Mouse (Mus musculus): Measurements from ENCODE around the gene Cds2. TPM values are rescaled to one million over a fixed set of nuclear protein-coding genes. Genes with fewer than 3 reads are reported as not detected.

The Cds2 gene
- polyA plus RNA-seq, 1 experiment, result 11.9 TPM

DNA sequence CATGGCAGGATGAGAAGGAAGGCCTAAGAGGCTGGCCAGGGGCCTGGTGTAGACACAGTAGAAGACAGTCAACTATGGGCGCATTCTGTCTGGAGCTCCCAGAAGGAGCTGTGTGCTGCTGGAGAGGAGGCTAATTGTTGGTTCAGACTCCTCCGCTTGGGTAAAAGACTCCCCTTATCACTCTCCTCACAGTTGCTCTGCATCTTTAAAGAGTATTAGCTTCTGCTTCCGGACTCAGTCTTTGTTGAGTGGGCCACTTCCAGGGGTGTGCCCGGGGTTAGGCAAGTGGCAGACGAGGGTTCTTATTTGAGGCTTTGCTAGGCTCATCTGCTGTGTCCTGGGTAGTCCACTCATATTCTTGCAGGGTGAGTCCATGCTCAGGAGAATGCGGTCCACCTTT lies 45.9 kb downstream of the Cds2 start:
- no peak for TF ChIP-seq GATA1 (IDR thresholded peaks at IDR 0.05; ENCODE audit: low read length)

- no peak for TF ChIP-seq GATA1 (IDR thresholded peaks at IDR 0.05; ENCODE audit: low read length)
Observed at GRCm38 (mm10) chr2:132309398-132309930, 46.5 kb downstream of the Cds2 start.

GRCm38 (mm10) chr2:132312616-132313015 lies 49.7 kb downstream of the Cds2 start:
- no peak for TF ChIP-seq GATA1 (IDR thresholded peaks at IDR 0.05; ENCODE audit: low read length)

- TF ChIP-seq GATA1 (IDR thresholded peaks at IDR 0.05; ENCODE audit: low read length), result no peak
Observed at GRCm38 (mm10) chr2:132313568-132313967, 50.6 kb downstream of the Cds2 start.

- TF ChIP-seq GATA1 (IDR thresholded peaks at IDR 0.05; ENCODE audit: low read length), result no peak
Observed at GRCm38 (mm10) chr2:132316041-132316808, 53.3 kb downstream of the Cds2 start.

DNA sequence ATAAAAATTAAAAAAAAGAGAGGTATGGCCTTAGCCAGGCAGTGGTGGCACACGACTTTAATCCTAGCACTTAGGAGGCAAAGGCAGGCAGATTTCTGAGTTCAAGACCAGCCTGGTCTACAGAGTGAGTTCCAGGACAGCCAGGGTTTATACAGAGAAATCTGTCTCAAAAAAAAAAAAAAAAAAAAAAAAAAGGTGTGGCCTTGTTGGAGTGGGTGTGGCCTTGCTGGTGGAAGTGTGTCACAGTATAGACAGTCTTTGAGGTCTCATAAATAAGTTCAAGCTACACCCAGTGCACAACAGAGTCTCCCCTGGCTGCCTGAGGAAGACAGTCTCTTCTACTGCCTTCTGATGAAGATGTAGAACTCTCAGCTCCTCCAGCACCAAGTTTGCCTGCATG lies 54.2 kb downstream of the Cds2 start:
- no peak for TF ChIP-seq GATA1 (IDR thresholded peaks at IDR 0.05; ENCODE audit: low read length)

GRCm38 (mm10) chr2:132320516-132320915 lies 57.6 kb downstream of the Cds2 start:
- TF ChIP-seq GATA1 (IDR thresholded peaks at IDR 0.05; ENCODE audit: low read length), result no peak

DNA sequence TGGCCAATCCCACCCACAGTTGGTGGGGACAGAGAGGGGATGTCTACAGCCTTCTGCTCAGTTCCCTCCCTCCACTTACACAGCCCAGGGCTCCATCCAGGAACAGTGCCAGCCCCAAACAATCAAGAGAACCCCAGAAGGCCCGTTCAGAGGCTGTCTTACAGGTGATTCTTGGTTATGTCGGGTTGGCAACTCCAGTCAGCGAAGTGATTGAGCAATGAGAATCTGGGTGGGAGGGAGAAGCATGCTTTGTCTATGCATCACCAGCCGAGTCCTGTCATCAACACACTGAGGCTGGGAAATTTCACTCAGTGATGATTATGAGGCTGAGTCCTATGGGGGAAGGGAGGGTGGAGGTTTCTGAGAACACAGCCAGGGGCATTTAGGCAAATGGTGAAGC lies 60.6 kb downstream of the Cds2 start:
- no peak for TF ChIP-seq GATA1 (IDR thresholded peaks at IDR 0.05; ENCODE audit: low read length)

DNA sequence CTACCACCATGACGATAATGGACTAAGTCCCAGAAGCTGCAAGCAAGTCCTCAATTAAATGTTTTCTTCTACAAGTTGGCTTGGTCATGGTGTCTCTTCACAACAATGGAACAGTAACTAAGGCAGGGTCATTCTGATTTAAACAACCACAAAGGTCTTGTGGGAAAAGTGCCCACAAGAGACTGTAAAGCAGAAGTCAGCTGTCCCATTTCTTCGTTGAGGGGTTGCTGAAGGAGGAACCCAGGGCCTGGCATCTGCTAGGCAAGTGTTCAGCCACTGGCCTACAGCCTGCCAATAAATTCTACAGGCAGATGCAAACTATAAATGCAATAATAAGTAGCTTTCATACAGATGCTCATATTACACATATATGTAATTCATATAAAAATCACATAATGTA lies 74.3 kb downstream of the Cds2 start:
- TF ChIP-seq GATA1 (IDR thresholded peaks at IDR 0.05; ENCODE audit: low read length), result no peak

- TF ChIP-seq GATA1 (IDR thresholded peaks at IDR 0.05; ENCODE audit: low read length), result no peak
Observed at GRCm38 (mm10) chr2:132340350-132340749, 77.4 kb downstream of the Cds2 start.

- TF ChIP-seq GATA1 (IDR thresholded peaks at IDR 0.05; ENCODE audit: low read length), result no peak
Observed at GRCm38 (mm10) chr2:132341293-132341692, 78.3 kb downstream of the Cds2 start.

GRCm38 (mm10) chr2:132343846-132344245 lies 80.9 kb downstream of the Cds2 start:
- TF ChIP-seq GATA1 (IDR thresholded peaks at IDR 0.05; ENCODE audit: low read length), result no peak

Other genes starting within 250 kb of the Cds2 start
- gene Rassf2, start 232.9 kb upstream of the Cds2 start, polyA plus RNA-seq (2012), result not detected in 2 replicates
- gene Slc23a2, start 118.0 kb upstream of the Cds2 start, polyA plus RNA-seq (2012), result 1.7 and 3.8 TPM in 2 replicates
- gene Tmem230, start 15.3 kb upstream of the Cds2 start, polyA plus RNA-seq (2012), result 31.7 and 37.0 TPM in 2 replicates
- 21.1 and 77.7 TPM in 2 replicates for gene Pcna, start 9.8 kb upstream of the Cds2 start, polyA plus RNA-seq (2012)
- not detected in 2 replicates for gene Prokr2, start 122.3 kb downstream of the Cds2 start, polyA plus RNA-seq (2012)

Data from G1E-ER4 (cell line).